Mouse (Mus musculus) retina, embryonic 14.5 days (tissue): Measurements from ENCODE around the gene Fen1.
A peak's percentile ranks its signal among the peaks of the same experiment; 100 is the strongest.

Experiments used
- DNase-seq: peaks from one replicate; pipeline ENCODE4 v3.0.0-alpha.2; 2015; ENCODE audit warnings: low spot score

Fen1 gene

DNA sequence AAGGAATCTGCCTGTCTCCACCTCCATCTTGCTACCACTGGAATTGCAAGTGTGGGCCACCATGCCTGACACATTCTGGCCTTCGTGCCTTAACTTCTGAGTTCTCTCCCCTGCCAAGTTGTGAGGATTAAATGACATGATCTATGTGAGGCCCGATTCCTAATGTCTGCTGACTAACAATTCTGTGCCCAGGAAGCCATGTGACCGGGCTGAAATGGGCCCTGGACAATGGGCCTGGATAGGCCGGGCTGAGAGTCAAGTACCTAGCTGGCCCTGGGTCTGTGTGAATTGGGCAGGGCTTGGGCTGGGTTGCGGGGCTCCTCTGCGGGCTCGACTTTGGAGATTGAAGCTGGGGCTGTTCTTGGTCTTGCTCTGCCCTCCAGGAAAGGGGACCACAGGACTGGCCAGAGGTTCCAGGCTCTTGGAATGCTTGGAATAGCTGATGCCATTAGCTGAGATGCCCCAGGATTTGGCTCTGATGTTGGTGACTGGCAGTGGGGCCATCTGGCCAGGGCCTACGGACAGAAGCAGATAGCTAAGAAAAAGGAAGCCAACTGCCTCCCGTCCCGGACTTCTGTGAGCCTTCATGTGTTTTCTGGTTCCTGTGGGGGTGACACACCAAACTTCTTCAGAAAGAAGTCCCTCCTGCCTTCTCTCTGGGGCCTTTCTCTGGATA lies 10.0 kb upstream of the Fen1 start:
- DNase-seq: no peak

DNA sequence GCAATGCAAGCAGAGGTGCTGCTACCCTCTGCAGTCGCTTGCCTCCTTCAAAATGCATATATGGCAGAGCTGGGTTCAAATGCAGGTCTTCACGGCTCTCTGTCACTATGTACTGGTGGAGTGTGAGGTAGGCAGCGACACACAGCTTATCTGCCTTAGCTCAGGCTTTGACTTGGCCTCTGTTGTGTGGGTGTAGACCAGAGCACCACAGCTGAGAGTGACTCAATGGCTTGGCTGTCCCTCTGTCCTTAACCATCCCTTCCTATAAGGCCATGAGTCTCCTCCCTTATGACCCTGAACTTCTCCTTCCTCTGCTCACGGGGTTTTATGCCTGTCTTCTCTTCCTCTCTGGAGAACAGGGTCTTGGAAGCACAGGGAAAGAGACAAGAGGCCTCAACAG lies 6.9 kb upstream of the Fen1 start:
- no peak for DNase-seq

DNA sequence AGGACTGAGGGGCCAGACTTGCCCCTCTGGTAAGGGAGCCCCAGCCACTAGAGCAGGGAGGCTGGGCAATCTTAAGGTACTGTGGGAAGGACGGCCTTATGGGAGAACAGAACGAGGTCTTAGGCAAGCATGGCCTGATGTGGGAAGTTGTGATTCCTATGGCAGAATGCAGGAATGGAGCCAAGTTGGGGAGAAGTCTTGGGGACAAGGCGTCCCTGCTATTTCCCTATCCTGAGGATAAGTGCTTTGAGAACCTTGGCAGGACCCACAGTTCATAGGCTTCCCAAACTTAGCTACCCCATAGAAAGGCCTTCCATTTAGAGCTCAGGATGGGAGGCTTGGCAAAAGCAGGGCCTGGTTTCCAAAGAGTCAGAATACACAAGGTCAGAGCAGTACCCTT lies 4.9 kb upstream of the Fen1 start:
- no peak for DNase-seq

DNA sequence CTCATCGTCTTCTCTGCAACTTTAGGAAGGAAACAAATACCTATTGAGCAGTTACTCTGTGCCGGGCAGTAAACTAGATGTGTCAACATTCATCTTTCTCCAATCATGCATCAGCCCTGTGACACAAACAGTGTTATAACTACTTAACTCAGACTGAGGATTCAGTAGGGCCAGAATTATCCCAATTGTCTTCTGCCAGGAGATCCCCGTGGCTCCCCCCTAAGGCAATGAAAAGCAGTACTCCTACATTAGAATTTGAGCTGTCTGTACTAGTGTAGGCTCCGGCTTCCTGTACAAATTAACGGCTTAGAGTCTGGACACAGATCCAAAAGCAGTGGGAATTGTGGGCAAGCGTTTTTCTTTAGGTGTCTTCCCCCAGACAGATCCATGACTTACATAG lies 1.1 kb upstream of the Fen1 start:
- DNase-seq: no peak

DNA sequence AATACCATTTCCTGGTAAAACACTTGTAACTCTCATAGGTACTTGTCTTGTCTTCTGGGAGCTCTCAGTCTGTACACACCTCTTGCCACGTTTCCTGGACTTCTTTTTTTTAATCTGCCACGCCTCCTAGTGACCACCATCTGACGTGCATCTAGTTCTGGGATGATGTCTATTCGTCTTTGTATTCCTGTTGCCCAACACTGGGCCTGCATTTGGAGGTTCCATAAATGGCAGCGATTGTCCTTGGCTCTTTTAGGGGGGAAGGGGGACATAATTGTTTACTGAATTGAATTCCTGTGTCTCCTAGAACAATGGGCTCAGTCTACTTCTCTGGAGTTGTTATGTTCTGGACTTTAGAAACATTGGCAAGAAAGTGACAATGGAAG lies 640 bp upstream of the Fen1 start:
- peak; percentile 60 for DNase-seq

DNA sequence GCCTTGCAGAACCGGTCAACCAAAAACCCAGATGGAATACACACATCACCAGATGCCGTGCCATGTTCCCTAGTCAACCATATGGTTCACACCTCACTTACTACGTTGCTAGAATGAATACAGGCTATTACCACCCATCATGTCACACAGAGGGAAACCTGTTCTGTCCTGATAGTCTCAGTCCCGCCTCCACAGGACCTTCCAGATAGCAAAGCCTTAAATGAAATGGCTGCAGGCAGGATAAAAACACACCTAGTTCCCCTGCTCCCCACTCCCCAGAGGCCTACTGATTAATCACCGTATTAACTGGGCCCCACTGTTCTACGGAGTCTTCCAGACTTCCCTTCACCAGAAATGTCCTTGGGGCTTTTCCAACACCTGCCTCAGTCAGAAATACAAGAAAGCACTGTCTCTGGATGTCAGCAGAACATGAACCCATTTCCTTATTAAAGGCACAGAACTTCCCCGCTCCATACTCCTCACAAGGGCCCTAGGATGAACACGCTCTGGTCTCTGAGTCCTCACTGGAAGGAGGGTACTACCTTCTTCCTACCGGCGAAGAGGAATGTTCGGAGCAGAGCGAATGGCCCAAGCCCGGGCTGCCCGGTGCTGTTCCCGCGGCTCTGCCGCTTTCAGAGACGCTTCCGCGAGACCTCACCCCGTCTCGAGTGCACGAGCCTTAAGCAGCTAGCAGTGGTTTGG lies 672 bp downstream of the Fen1 start:
- no peak for DNase-seq

DNA sequence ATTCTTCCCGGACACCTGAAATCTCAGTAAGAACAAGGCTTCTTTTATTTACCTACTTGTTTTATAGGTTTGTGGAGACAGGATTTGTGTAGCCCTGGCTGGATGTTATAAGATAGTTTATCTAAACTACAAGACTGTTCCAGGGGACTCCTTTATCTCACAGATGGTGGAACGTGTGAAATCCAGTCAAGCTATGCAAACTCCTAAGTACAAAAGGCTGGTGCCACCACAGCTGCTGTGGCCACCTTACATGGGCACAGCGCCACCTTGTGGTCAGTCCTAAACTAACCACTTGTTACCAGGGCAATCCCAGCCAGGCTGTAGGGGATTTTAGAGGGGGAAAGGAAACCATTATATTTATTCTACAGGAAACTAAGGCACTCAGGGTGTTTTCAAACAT lies 5.2 kb downstream of the Fen1 start:
- peak; percentile 94 for DNase-seq

DNA sequence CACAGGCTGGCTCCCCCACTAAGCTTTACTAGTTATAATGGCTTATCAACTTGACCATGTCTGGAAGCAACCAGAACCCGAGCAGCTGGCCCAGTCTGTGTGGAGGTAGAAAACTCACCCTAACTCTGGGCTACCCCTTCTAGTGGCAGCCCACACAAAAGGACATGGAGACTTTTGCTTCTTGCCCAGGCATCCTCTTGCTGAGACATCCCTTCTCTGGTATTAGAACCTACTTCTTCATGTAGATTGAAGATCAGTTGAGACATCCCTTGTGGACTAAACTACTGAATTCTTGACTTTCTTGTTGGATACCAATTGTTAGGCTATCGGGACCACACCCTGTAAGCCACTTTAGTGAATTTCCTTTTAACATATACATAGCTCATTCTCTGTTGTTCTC lies 5.7 kb downstream of the Fen1 start:
- DNase-seq: no peak

DNA sequence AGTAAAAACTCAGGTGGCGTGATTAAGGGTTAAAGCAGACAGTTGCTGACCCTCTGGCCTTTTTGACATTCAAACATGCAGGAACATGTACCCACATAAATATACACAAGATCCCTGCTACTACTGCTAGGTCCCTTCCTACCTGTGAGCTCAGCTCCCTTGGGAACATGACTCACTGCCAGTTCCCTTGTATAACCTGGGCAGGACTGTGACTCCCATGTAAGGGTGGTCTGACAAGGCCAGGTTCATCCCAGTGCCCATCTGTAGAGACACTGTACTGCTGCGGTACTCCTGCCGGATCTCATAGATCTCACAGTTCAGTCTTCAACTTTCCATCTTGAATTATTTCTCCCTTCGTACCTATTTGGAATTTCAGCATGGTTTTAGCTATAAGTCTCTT lies 6.8 kb downstream of the Fen1 start:
- DNase-seq: no peak

DNA sequence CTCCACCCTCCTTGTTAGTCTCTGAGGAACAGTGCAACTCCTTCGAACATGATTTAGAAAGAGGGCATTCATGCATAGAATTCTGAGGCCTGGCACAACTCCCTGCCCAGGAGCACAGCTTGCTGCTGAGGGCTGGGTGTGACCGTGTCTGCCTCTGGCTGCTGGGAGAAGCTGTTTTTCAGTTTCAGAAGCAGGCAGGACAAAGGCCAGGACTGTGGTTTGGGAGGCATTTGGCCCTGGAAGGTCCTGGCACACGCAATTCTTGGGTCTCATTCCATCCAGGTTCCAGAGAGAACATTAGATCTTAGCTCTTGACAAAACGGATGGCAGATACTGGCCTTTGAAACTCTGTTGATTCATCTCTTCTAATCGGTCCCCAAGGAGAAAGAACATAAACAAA lies 8.7 kb downstream of the Fen1 start:
- DNase-seq: no peak

DNA sequence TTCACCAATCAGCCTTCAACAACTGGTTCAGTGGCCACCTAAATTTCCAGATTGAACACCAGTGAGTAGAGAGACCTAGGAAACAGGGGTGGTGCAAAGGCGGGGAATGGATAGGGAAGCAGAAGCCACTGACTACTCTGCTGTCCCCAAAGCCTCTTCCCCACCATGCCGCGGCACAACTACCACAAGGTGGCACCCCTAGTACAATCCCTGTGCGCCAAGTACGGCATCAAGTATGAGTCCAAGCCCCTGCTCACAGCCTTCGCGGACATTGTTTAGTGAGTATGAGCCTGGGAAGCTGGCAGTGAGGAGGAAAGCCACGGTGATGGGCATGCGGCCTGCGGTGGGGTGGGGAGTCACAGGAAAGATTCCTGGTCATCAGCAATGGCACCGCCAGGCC lies 9.6 kb downstream of the Fen1 start:
- no peak for DNase-seq

DNA sequence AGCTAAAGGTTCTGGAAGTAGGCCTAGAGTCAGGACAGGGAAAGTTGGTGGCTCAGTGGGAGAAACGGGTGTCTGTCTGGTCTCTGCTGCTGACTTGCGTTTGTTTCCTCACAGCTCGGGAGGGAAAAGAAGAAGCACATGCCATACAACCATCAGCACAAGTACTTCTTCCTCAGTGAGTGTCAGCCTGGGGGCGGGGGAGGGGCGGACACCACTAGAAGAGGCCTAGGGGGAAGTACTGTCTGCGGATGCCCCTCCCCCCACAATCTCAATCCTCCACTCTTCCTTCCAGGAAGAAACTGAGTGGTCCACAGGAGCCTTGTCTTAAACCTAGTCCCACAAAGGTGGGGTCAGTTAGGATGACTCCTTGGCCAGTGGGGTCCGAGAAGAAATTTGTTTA lies 12.6 kb downstream of the Fen1 start:
- DNase-seq: no peak

DNA sequence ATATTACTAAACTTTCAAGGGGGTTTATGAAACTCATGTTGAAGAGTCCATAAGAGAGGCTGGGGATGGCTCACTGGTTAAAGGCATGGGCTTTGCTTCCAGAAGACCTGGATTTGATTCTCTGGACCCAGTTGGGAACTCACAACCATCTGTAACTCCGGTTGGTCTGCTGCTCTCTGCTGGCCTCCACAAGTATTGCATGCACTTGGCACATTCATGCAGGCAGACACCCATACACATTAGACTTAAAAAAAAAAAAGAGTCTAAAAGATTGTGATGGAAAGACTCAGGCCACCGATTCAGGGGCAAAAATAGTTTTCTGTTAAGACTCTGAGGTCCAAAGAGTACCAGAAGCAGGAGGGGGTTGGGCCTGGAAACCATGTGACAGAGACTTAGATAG lies 13.2 kb downstream of the Fen1 start:
- DNase-seq: peak; percentile 83

DNA sequence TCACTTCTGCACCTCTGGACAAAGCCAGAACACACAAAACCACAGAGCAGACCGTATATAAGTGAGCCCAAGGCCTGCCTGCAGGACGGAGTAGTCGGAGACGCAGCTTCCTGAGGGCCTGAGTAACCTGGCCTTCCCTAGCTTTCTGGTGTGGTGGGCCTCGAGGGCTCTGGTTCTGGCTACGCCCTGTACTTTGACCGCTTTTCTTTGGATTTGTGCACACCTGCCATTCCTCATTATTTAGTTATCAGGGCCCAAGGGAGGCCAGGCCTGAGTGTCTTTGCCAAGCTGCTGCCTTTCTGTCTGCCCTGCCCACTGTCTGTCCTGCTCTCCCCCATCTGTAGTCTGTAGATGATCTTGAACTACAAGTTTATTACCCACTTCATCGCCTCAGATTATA lies 14.0 kb downstream of the Fen1 start:
- no peak for DNase-seq

DNA sequence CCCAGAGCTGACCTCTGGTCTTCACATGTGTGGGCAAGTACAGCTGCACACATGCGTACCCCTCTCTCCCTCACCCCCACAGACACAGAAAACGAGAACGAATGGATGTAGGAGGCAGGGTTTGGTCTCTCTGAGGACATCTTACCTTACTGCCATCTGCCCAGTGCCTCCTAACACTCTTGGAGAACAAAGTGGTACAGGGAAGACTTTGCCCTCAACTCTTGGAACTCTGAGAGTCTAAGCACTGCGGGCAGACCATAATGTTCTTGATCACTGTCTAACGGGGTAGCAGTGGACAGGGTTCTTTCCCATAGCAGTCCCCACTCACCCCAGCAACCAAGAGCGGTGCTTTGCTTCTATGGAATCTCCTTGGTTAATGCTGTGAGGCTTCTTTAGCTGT lies 14.9 kb downstream of the Fen1 start:
- DNase-seq: no peak

DNA sequence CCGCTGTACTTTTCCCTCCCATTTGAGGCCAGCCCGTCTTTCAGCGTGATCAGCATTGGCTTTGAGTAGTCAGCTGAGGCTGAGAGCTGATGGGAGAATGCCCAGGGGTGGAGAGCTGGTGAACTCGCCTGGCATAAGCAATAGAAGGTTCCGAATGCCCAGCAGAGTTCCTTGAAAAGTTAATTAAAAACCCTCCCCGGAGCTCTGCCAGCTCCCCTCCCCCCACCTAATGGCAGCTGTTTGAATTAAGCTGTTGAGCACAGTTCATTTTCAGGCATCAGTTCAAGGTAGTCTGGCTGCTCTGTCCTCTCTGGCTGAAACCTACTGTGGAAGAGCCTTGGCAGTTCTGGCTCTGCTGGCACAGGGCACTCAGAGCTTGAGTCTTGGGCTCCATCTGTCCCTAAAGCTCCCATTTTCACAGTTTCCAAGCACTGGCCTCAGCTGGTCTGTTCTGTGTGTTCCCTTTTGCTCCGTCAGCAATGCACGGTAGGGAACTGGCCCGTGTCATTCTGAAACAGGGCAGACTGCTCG lies 15.6 kb downstream of the Fen1 start:
- no peak for DNase-seq

DNA sequence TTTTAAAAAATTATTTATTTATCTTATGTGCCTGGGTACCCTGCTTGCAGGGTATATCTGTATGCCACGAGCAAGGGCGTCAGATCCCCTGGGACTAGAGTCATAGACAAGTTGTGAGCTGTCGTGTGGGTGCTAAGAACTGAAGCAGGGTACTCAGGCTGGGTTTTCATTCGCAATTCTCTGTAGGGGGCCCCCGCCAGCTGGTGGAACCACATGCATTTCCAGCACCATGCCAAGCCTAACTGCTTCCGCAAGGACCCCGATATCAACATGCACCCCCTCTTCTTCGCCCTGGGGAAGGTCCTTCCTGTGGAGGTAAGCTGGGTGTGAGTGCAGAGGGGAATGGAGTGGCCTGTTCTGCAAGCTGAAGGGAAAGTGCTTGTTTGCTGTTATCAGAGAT lies 17.4 kb downstream of the Fen1 start:
- no peak for DNase-seq

DNA sequence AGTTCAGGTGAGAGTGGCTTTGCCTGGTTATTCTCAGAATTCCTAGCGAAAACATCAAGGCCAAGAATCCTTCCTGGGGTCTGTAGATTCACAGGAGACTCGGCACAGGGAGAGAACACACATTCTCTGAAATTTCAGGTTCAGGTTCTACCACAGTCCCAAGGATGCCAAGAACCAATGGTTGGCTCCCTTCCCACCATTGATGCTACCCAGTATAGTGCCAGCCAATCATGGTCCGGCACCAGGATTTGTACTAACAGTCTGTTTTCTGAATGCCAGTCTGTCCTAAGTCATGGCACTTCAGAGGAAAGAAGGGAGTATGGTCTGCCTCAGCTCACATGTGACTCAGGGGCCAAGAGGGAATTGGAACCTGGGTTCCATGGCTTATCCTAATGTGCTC lies 18.1 kb downstream of the Fen1 start:
- no peak for DNase-seq

DNA sequence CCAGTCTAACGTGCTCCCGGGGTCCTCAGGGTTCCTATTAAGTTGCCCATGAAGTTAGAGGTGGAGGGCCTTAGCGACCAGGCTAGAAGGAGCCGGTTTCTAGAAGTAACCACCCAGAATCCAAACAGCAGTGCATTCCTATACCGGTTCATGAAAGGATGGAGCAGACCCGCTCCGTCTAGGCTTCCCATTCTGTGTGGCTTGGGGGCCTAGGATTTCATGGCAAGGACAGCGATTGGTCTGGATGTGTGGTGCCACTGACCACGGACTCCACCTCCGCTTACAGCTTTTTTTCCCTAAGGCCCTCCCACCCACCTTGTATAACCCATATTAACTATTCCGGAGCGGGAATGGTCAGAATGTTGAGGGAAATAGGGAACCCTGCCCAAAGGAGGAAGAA lies 19.9 kb downstream of the Fen1 start:
- DNase-seq: peak; percentile 56

DNA sequence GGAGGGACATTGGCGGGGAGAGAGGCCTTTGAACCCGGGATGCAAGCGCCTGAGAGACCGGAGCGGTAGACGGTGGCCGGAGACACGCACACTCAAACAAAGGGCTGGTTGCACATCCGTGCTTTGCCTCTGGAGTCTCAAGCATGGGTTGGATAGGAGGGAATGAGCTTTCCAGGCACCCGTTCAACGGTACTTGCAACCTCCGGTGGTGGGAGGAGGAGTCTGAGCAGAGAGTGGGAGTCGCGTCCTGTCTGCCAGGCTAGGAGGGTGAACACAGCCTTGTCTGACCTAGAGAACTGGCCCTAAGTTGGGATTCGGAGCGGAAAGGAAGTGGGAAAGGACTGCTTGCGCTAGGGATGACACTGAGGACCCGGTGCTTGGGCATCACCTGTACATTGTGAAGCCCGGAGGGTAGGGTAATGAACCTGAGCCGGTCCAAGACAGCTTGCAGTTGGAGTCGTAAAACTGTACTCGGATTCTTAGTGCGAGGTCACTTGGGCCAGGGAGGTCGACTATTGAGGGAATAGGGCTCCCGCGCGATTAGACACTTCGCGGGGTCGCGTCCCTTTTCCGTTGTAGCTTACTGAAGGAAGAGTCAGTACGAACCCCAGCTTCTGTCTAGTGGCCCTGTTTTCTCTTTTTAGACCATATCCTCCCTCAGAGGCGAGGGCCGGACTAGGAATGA lies 20.5 kb downstream of the Fen1 start:
- DNase-seq: peak; percentile 72

DNA sequence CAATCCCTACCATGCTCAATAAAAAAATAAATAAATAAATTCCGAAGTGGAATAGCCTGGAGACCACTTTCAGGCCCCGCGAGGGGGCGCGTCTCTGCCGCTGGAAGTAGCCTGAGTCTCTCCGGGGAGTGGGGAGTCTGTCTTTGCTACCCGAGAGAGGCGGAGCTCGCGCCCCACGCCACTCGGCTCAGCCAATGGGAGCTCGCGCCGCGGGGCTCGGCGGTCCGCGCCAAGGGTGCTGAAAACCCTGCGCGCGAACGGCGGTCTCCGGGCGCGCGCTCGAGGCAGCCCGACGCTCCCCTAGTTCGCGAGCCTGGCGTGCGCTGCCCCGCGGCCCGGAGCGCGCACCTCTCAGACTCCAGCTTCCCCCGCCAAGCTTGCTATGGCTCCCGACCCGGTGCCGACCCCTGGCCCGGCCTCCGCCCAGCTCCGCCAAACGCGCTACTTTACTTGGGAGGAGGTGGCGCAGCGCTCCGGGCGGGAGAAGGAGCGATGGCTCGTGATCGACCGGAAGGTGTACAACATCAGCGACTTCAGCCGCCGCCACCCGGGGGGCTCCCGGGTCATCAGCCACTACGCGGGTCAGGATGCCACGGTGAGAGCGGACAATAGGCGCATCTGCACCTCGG lies 21.2 kb downstream of the Fen1 start, which contains the start of gene Fads1:
Gene Fads1, plus strand, starts transcription at position 219 of the 629 bp plus-strand sequence.
- peak; percentile 97 for DNase-seq

DNA sequence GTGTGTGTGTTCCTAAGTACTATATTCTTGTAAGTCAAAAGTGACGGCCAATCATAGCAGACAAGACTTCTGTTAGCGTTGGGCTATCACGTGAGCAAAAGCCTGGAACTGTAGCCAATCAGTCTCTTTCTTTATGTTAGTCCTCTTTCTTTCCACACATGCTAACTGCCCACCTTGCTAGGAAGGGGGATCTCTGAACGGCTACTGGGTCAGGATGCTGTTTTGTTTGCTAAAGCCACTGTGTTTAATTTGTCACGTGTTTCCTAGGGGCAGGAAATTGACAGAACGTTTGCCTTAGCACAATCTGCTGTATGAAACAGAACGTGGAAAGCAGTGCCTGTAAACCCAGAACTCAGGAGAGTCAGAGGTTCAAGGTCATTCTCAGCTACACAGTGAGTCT lies 21.8 kb downstream of the Fen1 start:
- no peak for DNase-seq

DNA sequence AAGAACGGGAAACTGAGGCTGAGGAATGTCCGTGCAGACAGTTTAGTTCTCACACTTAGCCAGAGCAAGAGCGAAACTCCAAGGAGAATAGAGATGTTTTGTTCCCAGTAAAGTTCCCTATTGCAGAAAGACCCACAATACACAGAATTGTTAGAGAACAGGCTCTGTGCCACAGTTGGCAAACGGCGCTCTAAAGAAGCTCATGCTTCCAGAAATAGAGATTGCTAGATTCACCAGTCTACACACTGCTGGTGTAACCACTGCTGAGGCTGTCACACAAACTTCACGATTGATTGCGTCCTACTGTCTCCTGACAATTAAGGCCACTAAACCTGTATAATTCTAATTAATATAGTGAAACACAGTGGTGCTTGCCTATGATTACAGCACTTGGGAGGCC lies 22.7 kb downstream of the Fen1 start:
- DNase-seq: no peak
